Mouse (Mus musculus): ENCODE results near the gene Gm8914. TPM values are rescaled to one million over a fixed set of nuclear protein-coding genes. Genes with fewer than 3 reads are reported as not detected.
"Not testable (repeated sequence)": the region's sequence is repeated elsewhere in the genome, so short reads cannot be mapped to it uniquely, and the experiment has no call there.

The Gm8914 gene
- polyA plus RNA-seq (2016; fragmentation: Nextera tagmentation; extraction: Ambion mirVana) = not detected in 2 replicates

GRCm38 (mm10) chrX:91479826-91480225, at the start of gene Gm8914:
Gene Gm8914 (plus strand): TSS chrX:91480126.
- DNase-seq (ENCODE audit: low spot score); H3K27ac ChIP-seq; H3K9me3 ChIP-seq (replicated peaks); H3K4me1 ChIP-seq; H3K27me3 ChIP-seq (ENCODE audit: low read depth, poor library complexity, severe bottlenecking); H3K36me3 ChIP-seq; H3K4me3 ChIP-seq: not testable (repeated sequence)
- no CpG with 5 or more reads among the region's 5 CpGs for WGBS

Other genes with a start within 250 kb of the Gm8914 start
- gene Mageb2, start 148.4 kb upstream of the Gm8914 start, polyA plus RNA-seq (2016; fragmentation: Nextera tagmentation; extraction: Ambion mirVana) = not detected in 2 replicates
- gene Gm5072, start 87.6 kb upstream of the Gm8914 start, polyA plus RNA-seq (2016; fragmentation: Nextera tagmentation; extraction: Ambion mirVana) = not detected in 2 replicates
- gene 1700084M14Rik, start 95.8 kb downstream of the Gm8914 start, polyA plus RNA-seq (2016; fragmentation: Nextera tagmentation; extraction: Ambion mirVana) = not detected in 2 replicates
- not detected in 2 replicates for gene Gm14781, start 152.1 kb downstream of the Gm8914 start, polyA plus RNA-seq (2016; fragmentation: Nextera tagmentation; extraction: Ambion mirVana)

Data from limb, embryonic 10.5 days (tissue).